Comparison of ENCODE assay signal across 8 mouse cellular contexts in genomic region chr17:35425474-35425873, GRCm38 (mm10). TPM values are rescaled to one million over a fixed set of nuclear protein-coding genes. Genes with fewer than 3 reads are reported as not detected.
DNase-seq lines count a peak whose midpoint lies in the region; ATAC-seq and TF ChIP-seq lines count a peak whose summit lies in the region.
"Not testable (repeated sequence)": the region's sequence is repeated elsewhere in the genome, so short reads cannot be mapped to it uniquely, and the experiment has no call there.

No protein-coding gene starts in this region.

- ATAC-seq in embryonic facial prominence, embryonic 13.5 days (ENCODE audit: insufficient number of reproducible peaks, insufficient read depth, low FRiP score, low TSS enrichment, low read depth); heart, embryonic 12.5 days (ENCODE audit: insufficient number of reproducible peaks, low FRiP score): not testable (repeated sequence)
- ATAC-seq in intestine, embryonic 15.5 days: peak; percentile 43; the same call in 1 of the 2 replicates
- ATAC-seq in limb, embryonic 15.5 days (ENCODE audit: insufficient number of reproducible peaks, low FRiP score, low TSS enrichment, low read depth): 0 out of 2 replicates have a peak, but pooled peaks have one; percentile 5
- ATAC-seq in neural tube, embryonic 14.5 days (ENCODE audit: low read depth): peak; percentile 52

- H3K36me3 ChIP-seq in ES-Bruce4 (ENCODE audit: control insufficient read depth, insufficient read depth, low read length, poor library complexity, severe bottlenecking); embryonic facial prominence, embryonic 13.5 days; heart, embryonic 12.5 days; intestine, embryonic 15.5 days; limb, embryonic 15.5 days; neural tube, embryonic 14.5 days (ENCODE audit: control insufficient read depth, insufficient read depth, low read length): not testable (repeated sequence)

- not testable (repeated sequence) for H3K9ac ChIP-seq in ES-Bruce4 (ENCODE audit: low read depth, poor library complexity, severe bottlenecking); embryonic facial prominence, embryonic 13.5 days; intestine, embryonic 15.5 days; limb, embryonic 15.5 days; neural tube, embryonic 14.5 days (replicated peaks; ENCODE audit: low read depth, low read length)
- peak overlapping the region; percentile 29; the same call in 1 of the 2 replicates for H3K9ac ChIP-seq in heart, embryonic 12.5 days

- WGBS in embryonic facial prominence, embryonic 13.5 days: 11% methylated on average over 28 of the region's 28 CpGs
- 13% methylated on average over 28 of the region's 28 CpGs for WGBS in heart, embryonic 12.5 days
- 19% methylated on average over 28 of the region's 28 CpGs for WGBS in intestine, embryonic 15.5 days
- 21% methylated on average over 27 of the region's 28 CpGs for WGBS in limb, embryonic 15.5 days
- 19% methylated on average over 28 of the region's 28 CpGs for WGBS in neural tube, embryonic 14.5 days

- H3K27me3 ChIP-seq in ES-Bruce4 (ENCODE audit: control insufficient read depth, insufficient read depth, low read length, poor library complexity, severe bottlenecking); neural tube, embryonic 14.5 days (ENCODE audit: control insufficient read depth, insufficient read depth, low read length): not testable (repeated sequence)
- peaks cover 53% of the 10 kb centered on the region for H3K27me3 ChIP-seq in embryonic facial prominence, embryonic 13.5 days
- peaks cover 54% of the 10 kb centered on the region for H3K27me3 ChIP-seq in heart, embryonic 12.5 days (replicated peaks)
- H3K27me3 ChIP-seq in intestine, embryonic 15.5 days (replicated peaks): peaks cover 16% of the 10 kb centered on the region
- peaks cover 27% of the 10 kb centered on the region for H3K27me3 ChIP-seq in limb, embryonic 15.5 days

- peak; percentile 23 for DNase-seq in lung, postnatal 36 days
- DNase-seq in thymus, postnatal 14 days: peak; percentile 25

- TF ChIP-seq CTCF in ES-Bruce4 (IDR thresholded peaks at IDR 0.05; ENCODE audit: low read depth, low read length): peak; percentile 15

- not testable (repeated sequence) for H3K4me1 ChIP-seq in ES-Bruce4 (ENCODE audit: control insufficient read depth, insufficient read depth, low read length); embryonic facial prominence, embryonic 13.5 days; heart, embryonic 12.5 days (replicated peaks); intestine, embryonic 15.5 days (replicated peaks); limb, embryonic 15.5 days; neural tube, embryonic 14.5 days (ENCODE audit: control insufficient read depth, insufficient read depth, low read length)

- H3K9me3 ChIP-seq in ES-Bruce4 (replicated peaks; ENCODE audit: control insufficient read depth, insufficient read depth, low read length, poor library complexity, severe bottlenecking); embryonic facial prominence, embryonic 13.5 days; heart, embryonic 12.5 days (replicated peaks); intestine, embryonic 15.5 days; limb, embryonic 15.5 days; neural tube, embryonic 14.5 days (ENCODE audit: control insufficient read depth, low read length): not testable (repeated sequence)

- peak overlapping the region; percentile 27 for H3K4me3 ChIP-seq in ES-Bruce4 (ENCODE audit: low read depth, low read length)
- H3K4me3 ChIP-seq in embryonic facial prominence, embryonic 13.5 days: peak overlapping the region; percentile 40
- peak overlapping the region; percentile 36 for H3K4me3 ChIP-seq in heart, embryonic 12.5 days
- H3K4me3 ChIP-seq in intestine, embryonic 15.5 days (replicated peaks): peak overlapping the region; percentile 36
- peak overlapping the region; percentile 38 for H3K4me3 ChIP-seq in limb, embryonic 15.5 days
- peak overlapping the region; percentile 29; the same call in 1 of the 2 replicates for H3K4me3 ChIP-seq in neural tube, embryonic 14.5 days (ENCODE audit: low read depth, low read length)

- H3K4me2 ChIP-seq in embryonic facial prominence, embryonic 13.5 days: peak overlapping the region; percentile 62
- H3K4me2 ChIP-seq in heart, embryonic 12.5 days: peak overlapping the region; percentile 61
- peak overlapping the region; percentile 77 for H3K4me2 ChIP-seq in intestine, embryonic 15.5 days (replicated peaks)
- peak overlapping the region; percentile 64 for H3K4me2 ChIP-seq in limb, embryonic 15.5 days
- H3K4me2 ChIP-seq in neural tube, embryonic 14.5 days (ENCODE audit: low read depth, low read length): peak overlapping the region; percentile 54; the same call in 1 of the 2 replicates

- not testable (repeated sequence) for TF ChIP-seq POLR2A in ES-Bruce4 (IDR thresholded peaks at IDR 0.05; ENCODE audit: insufficient read depth, low read length)

- 0 out of 2 replicates have a peak, but pooled peaks have one; percentile 11 for TF ChIP-seq EP300 in ES-Bruce4 (IDR thresholded peaks at IDR 0.05; ENCODE audit: insufficient read depth, low read depth, low read length)

- not testable (repeated sequence) for H3K27ac ChIP-seq in ES-Bruce4 (ENCODE audit: insufficient read depth, low read length); embryonic facial prominence, embryonic 13.5 days; heart, embryonic 12.5 days (ENCODE audit: poor library complexity, severe bottlenecking); intestine, embryonic 15.5 days; limb, embryonic 15.5 days; neural tube, embryonic 14.5 days (ENCODE audit: low read depth, low read length)

RNA-seq across cellular contexts. Expression of gene H2-Q6, which starts 0.8 kb away (rescaled TPM):
- polyA plus RNA-seq in ES-Bruce4 (2011; ENCODE audit: insufficient read depth, insufficient read length, low read depth, missing spikeins): 2.1 and 2.2 TPM in 2 replicates
- polyA plus RNA-seq in embryonic facial prominence, embryonic 13.5 days (2015; fragmentation: Nextera tagmentation; extraction: Ambion mirVana): 0.28 and 0.55 TPM in 2 replicates
- polyA plus RNA-seq in heart, embryonic 12.5 days (2016; fragmentation: Nextera tagmentation; extraction: Ambion mirVana): 0.57 TPM in 1 of 2 replicates, not detected in the other
- 1.7 and 2.1 TPM in 2 replicates for polyA plus RNA-seq in intestine, embryonic 15.5 days (2015; fragmentation: Nextera tagmentation; extraction: Ambion mirVana)
- polyA plus RNA-seq in limb, embryonic 15.5 days (2015; fragmentation: Nextera tagmentation; extraction: Ambion mirVana): 0.35 and 0.46 TPM in 2 replicates
- 0.54 and 1.4 TPM in 2 replicates for polyA plus RNA-seq in neural tube, embryonic 14.5 days (2014; fragmentation: Nextera tagmentation; extraction: Ambion mirVana)

RNA-seq across cellular contexts. Expression of gene H2-Q7, which starts 13.5 kb away (rescaled TPM):
- polyA plus RNA-seq in ES-Bruce4 (2011; ENCODE audit: insufficient read depth, insufficient read length, low read depth, missing spikeins): 4.9 and 5.0 TPM in 2 replicates
- 1.6 and 3.3 TPM in 2 replicates for polyA plus RNA-seq in embryonic facial prominence, embryonic 13.5 days (2015; fragmentation: Nextera tagmentation; extraction: Ambion mirVana)
- 0.83 and 1.0 TPM in 2 replicates for polyA plus RNA-seq in heart, embryonic 12.5 days (2016; fragmentation: Nextera tagmentation; extraction: Ambion mirVana)
- 6.5 and 6.7 TPM in 2 replicates for polyA plus RNA-seq in intestine, embryonic 15.5 days (2015; fragmentation: Nextera tagmentation; extraction: Ambion mirVana)
- 3.1 and 3.3 TPM in 2 replicates for polyA plus RNA-seq in limb, embryonic 15.5 days (2015; fragmentation: Nextera tagmentation; extraction: Ambion mirVana)
- 4.3 and 5.5 TPM in 2 replicates for polyA plus RNA-seq in neural tube, embryonic 14.5 days (2014; fragmentation: Nextera tagmentation; extraction: Ambion mirVana)

RNA-seq across cellular contexts. Expression of gene H2-Q10, which starts 44.4 kb away (rescaled TPM):
- polyA plus RNA-seq in ES-Bruce4 (2011; ENCODE audit: insufficient read depth, insufficient read length, low read depth, missing spikeins): 0.68 and 2.0 TPM in 2 replicates
- polyA plus RNA-seq in embryonic facial prominence, embryonic 13.5 days (2015; fragmentation: Nextera tagmentation; extraction: Ambion mirVana): 0.14 and 5.4 TPM in 2 replicates
- polyA plus RNA-seq in heart, embryonic 12.5 days (2016; fragmentation: Nextera tagmentation; extraction: Ambion mirVana): 0.31 and 1.2 TPM in 2 replicates
- polyA plus RNA-seq in intestine, embryonic 15.5 days (2015; fragmentation: Nextera tagmentation; extraction: Ambion mirVana): 38.8 and 51.7 TPM in 2 replicates
- 0.65 and 1.2 TPM in 2 replicates for polyA plus RNA-seq in limb, embryonic 15.5 days (2015; fragmentation: Nextera tagmentation; extraction: Ambion mirVana)
- polyA plus RNA-seq in neural tube, embryonic 14.5 days (2014; fragmentation: Nextera tagmentation; extraction: Ambion mirVana): 0.27 TPM in 1 of 2 replicates, not detected in the other

RNA-seq across cellular contexts. Expression of gene H2-Q4, which starts 46.1 kb away (rescaled TPM):
- 10.0 and 11.6 TPM in 2 replicates for polyA plus RNA-seq in ES-Bruce4 (2011; ENCODE audit: insufficient read depth, insufficient read length, low read depth, missing spikeins)
- 1.6 and 2.1 TPM in 2 replicates for polyA plus RNA-seq in embryonic facial prominence, embryonic 13.5 days (2015; fragmentation: Nextera tagmentation; extraction: Ambion mirVana)
- 1.9 and 2.5 TPM in 2 replicates for polyA plus RNA-seq in heart, embryonic 12.5 days (2016; fragmentation: Nextera tagmentation; extraction: Ambion mirVana)
- 5.5 and 6.4 TPM in 2 replicates for polyA plus RNA-seq in intestine, embryonic 15.5 days (2015; fragmentation: Nextera tagmentation; extraction: Ambion mirVana)
- polyA plus RNA-seq in limb, embryonic 15.5 days (2015; fragmentation: Nextera tagmentation; extraction: Ambion mirVana): 3.2 and 4.3 TPM in 2 replicates
- 0.55 and 0.90 TPM in 2 replicates for polyA plus RNA-seq in neural tube, embryonic 14.5 days (2014; fragmentation: Nextera tagmentation; extraction: Ambion mirVana)
